Mouse (Mus musculus) frontal cortex, postnatal 14 days (tissue): Measurements from ENCODE around the gene Gale.
"Not testable (repeated sequence)": the region's sequence is repeated elsewhere in the genome, so short reads cannot be mapped to it uniquely, and the experiment has no call there.

Source experiments
- DNase-seq, 2 experiments: peaks; one replicate each; pipeline ENCODE4 v3.0.0; 2022; ENCODE audit warnings: low spot score in 2 of 2

Gale gene

GRCm38 (mm10) chr4:135963457-135964193 is at the start of gene Gale:
Gale (plus strand) TSS chr4:135963727.
- peak; percentile 87 to 89 for DNase-seq

- no peak for DNase-seq
Observed at GRCm38 (mm10) chr4:135918635-135919279, 44.8 kb upstream of the Gale start.

GRCm38 (mm10) chr4:135919280-135919639 is 44.3 kb upstream of the Gale start:
- DNase-seq: no peak

- DNase-seq: peak; percentile 89 to 95
Observed at GRCm38 (mm10) chr4:135920304-135921241, 43.0 kb upstream of the Gale start, which contains the start of gene Fuca1. Fuca1 (plus strand) TSS chr4:135920735.

GRCm38 (mm10) chr4:135921257-135922120 is 42.0 kb upstream of the Gale start:
- no peak for DNase-seq

- no peak for DNase-seq
Observed at GRCm38 (mm10) chr4:135922190-135922589, 41.3 kb upstream of the Gale start.

- no peak for DNase-seq
Observed at GRCm38 (mm10) chr4:135924418-135924817, 39.1 kb upstream of the Gale start.

GRCm38 (mm10) chr4:135925341-135925740 is 38.2 kb upstream of the Gale start:
- DNase-seq: no peak

- no peak for DNase-seq
Observed at GRCm38 (mm10) chr4:135926195-135926808, 37.2 kb upstream of the Gale start.

GRCm38 (mm10) chr4:135926861-135927260 is 36.7 kb upstream of the Gale start:
- DNase-seq: no peak

GRCm38 (mm10) chr4:135928376-135928775 is 35.2 kb upstream of the Gale start:
- no peak for DNase-seq

- no peak for DNase-seq
Observed at GRCm38 (mm10) chr4:135929405-135929804, 34.1 kb upstream of the Gale start.

- no peak for DNase-seq
Observed at GRCm38 (mm10) chr4:135929828-135930227, 33.7 kb upstream of the Gale start.

- DNase-seq: no peak
Observed at GRCm38 (mm10) chr4:135930239-135930638, 33.3 kb upstream of the Gale start.

- no peak for DNase-seq
Observed at GRCm38 (mm10) chr4:135931832-135932231, 31.7 kb upstream of the Gale start.

- DNase-seq: no peak
Observed at GRCm38 (mm10) chr4:135934708-135935500, 28.6 kb upstream of the Gale start.

GRCm38 (mm10) chr4:135935502-135935901 is 28.0 kb upstream of the Gale start:
- DNase-seq: no peak

- no peak for DNase-seq
Observed at GRCm38 (mm10) chr4:135938858-135939257, 24.7 kb upstream of the Gale start.

GRCm38 (mm10) chr4:135941026-135941425 is 22.5 kb upstream of the Gale start:
- not testable (repeated sequence) for DNase-seq

GRCm38 (mm10) chr4:135942193-135942592 is 21.3 kb upstream of the Gale start:
- DNase-seq: no peak
